Mouse (Mus musculus) cerebellum, adult 2 months (tissue): ENCODE results near the gene Pex6. TPM values are rescaled to one million over a fixed set of nuclear protein-coding genes. Genes with fewer than 3 reads are reported as not detected.
A peak's percentile ranks its signal among the peaks of the same experiment; 100 is the strongest.

Source experiments
- DNase-seq, 2 experiments: peaks; one replicate each; pipeline ENCODE4 v3.0.0; 2021
- H3K27ac ChIP-seq: fragments of 200-500 bp; 2 replicates; pipeline ENCODE4 v1.5.1; 2012; ENCODE audit warnings: low read length, control low read depth, inconsistent platforms; ENCODE audit not compliant: insufficient read depth
- H3K27me3 ChIP-seq: fragments of 200-500 bp; 2 replicates; pipeline ENCODE4 v1.6.1; 2012; ENCODE audit warnings: inconsistent platforms, mild to moderate bottlenecking, low read length, moderate library complexity; ENCODE audit not compliant: control insufficient read depth, insufficient read depth
- H3K4me1 ChIP-seq: fragments of 200-500 bp; 2 replicates; pipeline ENCODE4 v1.6.1; 2011; ENCODE audit warnings: low read length; ENCODE audit not compliant: control insufficient read depth, insufficient read depth
- H3K4me3 ChIP-seq: fragments of 200-500 bp; replicated peaks from 2 replicates; pipeline ENCODE3; 2011; ENCODE audit warnings: mild to moderate bottlenecking, low read depth, low read length, control low read depth; ENCODE audit not compliant: insufficient read depth
- CTCF ChIP-seq: fragments of 200-500 bp; IDR thresholded peaks from 2 replicates; pipeline ENCODE4 v1.5.1; 2011; ENCODE audit warnings: low read depth, mild to moderate bottlenecking, control low read depth, low read length, moderate library complexity, borderline replicate concordance; ENCODE audit not compliant: insufficient read depth
- POLR2A ChIP-seq: fragments of 200-500 bp; IDR thresholded peaks from 2 replicates; pipeline ENCODE4 v1.6.1; 2011; ENCODE audit warnings: low read length, control low read depth, borderline replicate concordance; ENCODE audit not compliant: insufficient read depth
- WGBS: fragments of 180-500 bp; shearing (Covaris S2); methylation state at CpG from one replicate; pipeline ENCODE4 v1.1.7; 2018; 5-methylcytosine and 5-hydroxymethylcytosine counted together
- polyA plus RNA-seq: library from polyadenylated mRNA; depleted of rRNA; stranded (reverse); fragments of >200 nt; gene quantifications from 2 replicates; pipeline ENCODE4 v1.2.3, GENCODE M21; 2012

Pex6 gene
- polyA plus RNA-seq, 1 experiment: 46.5 TPM

- Histone ChIP-seq H3K4me1 (peaks cover 28% of the 10 kb centered on the region), H3K27me3 (no peaks in the 10 kb centered on the region), H3K27ac (peak overlapping the region; percentile 72), H3K4me3 (peak overlapping the region; percentile 63)
- no peak for DNase-seq
- 28% methylated on average over 11 of the region's 11 CpGs for WGBS
- no peak for TF ChIP-seq CTCF
- TF ChIP-seq POLR2A: no peak
Observed at GRCm38 (mm10) chr17:46728496-46728895, 17.2 kb downstream of the Pex6 start.

- 2% methylated on average over 24 of the region's 24 CpGs for WGBS
Observed at GRCm38 (mm10) chr17:46728904-46729318, 17.6 kb downstream of the Pex6 start, which contains the start of gene Gnmt. Gene Gnmt (minus strand): TSS chr17:46729168.

DNA sequence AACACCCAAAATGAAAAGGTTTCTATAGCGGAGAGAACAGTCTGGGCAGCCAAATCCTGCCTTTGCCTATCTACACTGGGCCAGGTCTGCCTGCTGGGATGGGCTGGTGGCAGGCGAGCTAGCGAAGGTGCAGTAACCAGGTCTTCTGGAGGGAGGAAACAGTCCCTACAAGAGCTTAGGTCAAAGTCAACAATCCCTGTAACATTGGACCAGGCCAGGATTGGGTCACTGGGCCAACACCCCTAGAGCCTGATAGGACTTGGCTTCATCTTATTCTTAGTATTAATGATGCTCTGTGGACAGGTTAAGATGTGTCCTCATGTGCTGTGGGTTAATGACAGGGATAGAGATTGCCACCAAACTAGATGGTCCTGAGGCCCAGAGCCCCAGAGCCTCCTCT, 22.8 kb downstream of the Pex6 start:
- H3K27ac ChIP-seq: no peak overlapping the region
- no peak for TF ChIP-seq POLR2A
- TF ChIP-seq CTCF: no peak
- peaks cover 4% of the 10 kb centered on the region; the same call in 1 of the 2 replicates for H3K4me1 ChIP-seq
- no peak overlapping the region for H3K4me3 ChIP-seq
- WGBS: 97% methylated on average over 3 of the region's 3 CpGs
- no peak for DNase-seq
- no peaks in the 10 kb centered on the region for H3K27me3 ChIP-seq

More at GRCm38 (mm10) chr17:46728904-46729318, 17.6 kb downstream of the Pex6 start, which contains the start of gene Gnmt:
- Histone ChIP-seq H3K4me3 (peak within 1 kb of the TSS; percentile 63), H3K27me3 (no peaks in the 10 kb centered on the region), H3K27ac (peak within 1 kb of the TSS; percentile 72), H3K4me1 (peaks cover 28% of the 10 kb centered on the region)
- DNase-seq: peak; percentile 88 to 89
- TF ChIP-seq CTCF (no peak), POLR2A (peak; percentile 64)

DNA sequence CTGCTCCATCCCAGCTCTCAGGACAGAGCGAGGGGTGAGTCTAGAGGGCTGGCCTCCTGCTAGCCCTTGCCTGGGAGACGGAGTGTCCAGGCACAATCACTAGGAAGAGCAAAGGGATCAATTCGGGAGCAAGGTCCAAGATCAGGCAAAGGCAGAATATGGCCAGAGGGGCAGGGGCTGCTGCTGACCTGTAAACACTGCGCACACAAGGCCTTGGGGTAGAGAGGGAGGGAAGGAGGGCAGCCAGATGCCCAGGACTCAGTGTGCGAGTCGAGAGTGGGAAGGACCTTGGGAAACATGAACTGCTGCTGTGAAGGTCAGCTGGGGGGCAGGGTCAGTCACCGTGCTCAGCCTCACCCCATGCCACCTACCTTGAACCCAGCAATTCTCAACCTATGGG, 24.0 kb downstream of the Pex6 start:
- DNase-seq: no peak
- H3K4me3 ChIP-seq: no peak overlapping the region
- WGBS: 88% methylated on average over 7 of the region's 7 CpGs
- H3K27me3 ChIP-seq: no peaks in the 10 kb centered on the region
- H3K4me1 ChIP-seq: no peaks in the 10 kb centered on the region
- H3K27ac ChIP-seq: no peak overlapping the region
- TF ChIP-seq CTCF (no peak), POLR2A (no peak)

- no peak for DNase-seq
- TF ChIP-seq POLR2A (no peak), CTCF (peak; percentile 35; the same call in 1 of the 2 replicates)
- H3K27me3 ChIP-seq: no peaks in the 10 kb centered on the region
- WGBS: 61% methylated on average over 10 of the region's 10 CpGs
- no peak overlapping the region for H3K27ac ChIP-seq
- H3K4me3 ChIP-seq: no peak overlapping the region
- H3K4me1 ChIP-seq: no peaks in the 10 kb centered on the region
Observed at GRCm38 (mm10) chr17:46736160-46736559, 24.9 kb downstream of the Pex6 start.

DNA sequence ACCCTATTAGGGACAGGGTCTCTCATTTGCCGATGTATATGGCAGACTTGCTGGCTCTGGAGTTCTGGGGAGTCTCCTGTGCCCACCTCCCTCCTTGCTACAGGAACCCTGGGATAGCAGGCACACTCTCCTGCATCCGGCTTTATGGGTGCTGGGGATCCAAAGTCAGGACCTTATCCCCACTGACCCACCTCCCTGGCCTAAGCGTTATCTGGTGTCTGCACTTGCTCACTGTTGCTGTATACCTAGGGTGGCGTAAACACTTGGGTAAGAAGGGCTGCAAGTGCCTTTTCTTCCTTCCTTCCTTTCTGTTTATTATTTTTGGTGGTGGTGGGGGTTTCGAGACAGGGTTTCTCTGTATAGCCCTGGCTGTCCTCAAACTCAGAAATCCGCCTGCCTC, 30.0 kb downstream of the Pex6 start:
- H3K27ac ChIP-seq: no peak overlapping the region
- H3K4me3 ChIP-seq: no peak overlapping the region
- 95% methylated on average over 6 of the region's 6 CpGs for WGBS
- no peak for DNase-seq
- no peaks in the 10 kb centered on the region for H3K27me3 ChIP-seq
- TF ChIP-seq POLR2A: no peak
- TF ChIP-seq CTCF: no peak
- H3K4me1 ChIP-seq: no peaks in the 10 kb centered on the region

DNA sequence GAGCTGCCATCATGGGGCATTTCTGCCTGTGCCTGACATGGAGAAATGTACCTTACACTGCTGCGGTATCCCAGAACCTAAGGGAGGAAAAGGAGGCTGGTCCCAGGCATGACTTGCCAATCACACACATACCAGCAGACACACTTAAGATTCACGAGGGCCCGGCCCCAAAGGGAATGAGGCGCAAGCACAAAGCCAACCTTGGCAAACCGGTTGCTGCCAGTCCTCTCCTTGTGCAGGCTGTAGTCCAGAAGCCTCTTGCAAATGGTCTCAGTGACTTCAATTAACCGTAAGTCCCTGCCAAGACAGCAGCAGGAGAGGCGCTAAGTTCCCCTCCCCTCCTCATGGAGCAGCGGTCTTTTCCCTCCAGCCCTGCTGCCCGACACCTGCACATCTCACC, 31.7 kb downstream of the Pex6 start:
- H3K4me1 ChIP-seq: no peaks in the 10 kb centered on the region
- H3K27ac ChIP-seq: no peak overlapping the region
- no peak for DNase-seq
- no peak overlapping the region for H3K4me3 ChIP-seq
- H3K27me3 ChIP-seq: no peaks in the 10 kb centered on the region
- no peak for TF ChIP-seq CTCF
- 39% methylated on average over 9 of the region's 9 CpGs for WGBS

DNA sequence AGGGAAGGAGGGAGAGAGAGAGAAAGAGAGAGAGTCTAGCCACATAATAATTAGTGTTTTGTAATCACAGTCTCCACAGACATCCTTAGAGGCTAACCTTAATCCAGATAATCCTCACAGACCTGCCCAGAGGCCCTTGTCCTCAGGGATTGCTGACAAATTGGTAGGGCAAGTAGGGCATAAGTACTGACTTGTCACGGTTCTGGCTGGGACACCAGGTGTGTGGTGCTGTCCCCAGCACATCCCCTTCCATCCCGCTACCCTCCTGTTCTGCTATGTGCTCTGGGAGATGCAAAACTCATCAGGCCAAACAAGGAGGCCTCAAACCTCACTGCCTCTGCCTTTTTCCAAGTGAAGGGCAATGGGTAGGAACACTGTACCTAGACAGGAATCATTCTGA, 34.2 kb downstream of the Pex6 start:
- Histone ChIP-seq H3K4me1 (no peaks in the 10 kb centered on the region), H3K27me3 (no peaks in the 10 kb centered on the region), H3K27ac (no peak overlapping the region), H3K4me3 (no peak overlapping the region)
- 85% methylated on average over 2 of the region's 2 CpGs for WGBS
- no peak for TF ChIP-seq POLR2A
- no peak for TF ChIP-seq CTCF
- DNase-seq: no peak

GRCm38 (mm10) chr17:46747234-46747633, 36.0 kb downstream of the Pex6 start:
- no peak overlapping the region for H3K27ac ChIP-seq
- H3K4me1 ChIP-seq: 0 out of 2 replicates have a peak, but pooled peaks cover 4% of the 10 kb centered on the region
- no peak for DNase-seq
- H3K27me3 ChIP-seq: no peaks in the 10 kb centered on the region
- TF ChIP-seq CTCF: no peak
- no peak for TF ChIP-seq POLR2A
- 76% methylated on average over 8 of the region's 8 CpGs for WGBS
- no peak overlapping the region for H3K4me3 ChIP-seq
